Mouse (Mus musculus): ENCODE measurements around the gene Myh1. TPM values are rescaled to one million over a fixed set of nuclear protein-coding genes. Genes with fewer than 3 reads are reported as not detected.

The Myh1 gene
- total RNA-seq, 2 experiments from 2014 or later, result 0.28 to 0.37 TPM

DNA sequence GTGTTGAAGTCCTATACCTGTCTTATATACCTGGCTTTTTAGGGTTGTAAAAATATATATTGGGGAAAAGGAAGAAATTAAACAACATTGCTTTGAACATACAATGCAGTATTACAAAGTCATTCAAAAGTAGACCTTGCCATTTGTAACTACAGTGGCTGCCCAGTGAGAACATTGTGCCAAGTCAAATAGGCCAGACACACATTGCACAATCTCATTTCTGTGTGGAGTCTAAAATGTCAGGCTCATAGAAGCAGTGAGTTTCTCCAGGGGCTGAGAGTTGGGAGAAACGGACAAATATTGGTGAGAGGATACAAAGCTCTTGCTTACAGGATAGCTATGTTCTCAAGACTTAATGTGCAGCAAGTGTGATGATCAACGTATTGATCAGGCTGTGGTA is 30.1 kb downstream of the Myh1 start:
- no peak for DNase-seq (ENCODE audit: low spot score in 2 of 2)

DNA sequence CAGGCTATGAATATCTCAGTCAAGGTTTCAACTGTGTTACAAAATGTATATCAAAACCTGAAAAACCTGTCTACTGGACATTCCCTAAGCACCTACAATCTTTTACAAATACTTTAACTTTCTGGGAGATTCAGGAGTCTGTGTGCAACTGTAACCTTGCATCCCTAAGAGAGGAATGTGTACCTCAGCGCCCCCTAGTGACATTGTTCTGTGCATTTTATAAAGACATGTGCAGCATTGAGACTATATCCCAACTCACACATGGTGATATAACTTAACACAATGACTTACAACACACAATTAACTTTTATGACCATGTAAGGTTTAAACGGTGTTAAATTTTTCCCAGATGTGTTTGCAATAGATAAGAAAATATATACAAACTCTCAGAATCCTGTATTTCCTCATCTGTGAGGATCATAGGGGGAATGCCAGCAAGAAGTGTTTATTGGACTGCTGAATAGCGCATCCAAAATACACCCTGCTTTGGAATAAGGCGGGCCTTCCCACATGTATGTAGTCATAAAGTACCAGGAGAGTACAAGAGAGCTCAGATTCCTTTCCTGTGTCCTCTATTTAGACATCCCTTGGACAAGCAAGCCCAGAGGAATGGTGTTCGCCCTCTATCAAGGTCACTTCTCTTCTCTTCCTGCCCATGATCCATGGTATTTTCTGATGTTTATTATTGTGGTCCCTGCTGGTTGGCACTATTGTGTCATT is 35.9 kb downstream of the Myh1 start:
- peak in 1 of 2 experiments; percentile 77 for DNase-seq (ENCODE audit: low spot score in 2 of 2)

DNA sequence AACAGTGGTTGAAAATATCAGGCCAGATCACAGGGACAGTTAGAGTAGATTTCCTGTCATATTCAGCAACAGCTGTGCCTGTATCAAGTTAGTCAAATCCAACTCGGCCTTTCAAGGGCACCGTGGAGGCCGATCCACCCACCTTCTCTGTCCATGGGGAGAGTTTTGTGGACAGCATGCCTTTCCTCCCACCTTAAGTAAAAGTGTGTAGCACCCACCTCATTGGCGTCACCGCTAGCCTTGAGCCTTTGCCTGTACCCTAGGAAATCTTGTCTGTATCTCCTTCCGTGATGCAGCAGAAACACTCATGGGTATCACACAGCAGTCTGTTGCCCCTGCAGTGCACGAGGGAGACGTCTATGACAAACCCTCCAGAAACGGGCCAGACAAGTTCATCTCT is 36.9 kb downstream of the Myh1 start:
- no peak for DNase-seq (ENCODE audit: low spot score in 2 of 2)

DNA sequence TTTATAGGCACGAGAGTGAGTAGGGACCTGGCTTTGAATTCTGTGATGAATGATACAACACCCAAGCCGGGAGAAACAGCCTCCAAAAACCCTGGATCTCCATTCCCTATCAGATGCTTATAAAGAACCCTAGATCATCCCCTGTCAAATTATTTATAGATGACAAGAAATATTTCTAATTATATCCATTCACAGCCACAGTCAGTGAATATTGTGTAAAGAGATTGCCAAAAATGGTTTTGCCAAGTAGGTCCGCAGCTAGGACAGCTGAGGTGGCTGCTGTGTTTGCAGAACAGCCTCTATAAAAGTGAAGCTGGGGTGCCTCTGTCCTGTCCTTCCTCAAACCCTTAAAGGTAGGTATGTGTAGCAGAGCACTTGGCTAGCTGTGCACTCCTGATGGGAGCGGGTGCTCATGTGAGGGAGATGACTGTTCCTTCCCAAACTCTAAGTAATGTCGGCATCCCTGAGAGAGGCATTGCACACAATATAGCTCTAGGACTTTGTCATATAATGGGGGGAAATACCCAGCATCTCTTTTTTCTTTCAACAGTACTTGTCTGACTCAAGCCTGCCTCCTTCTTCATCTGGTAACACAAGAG is 37.7 kb downstream of the Myh1 start, which contains the start of gene Myh4:
Gene Myh4 (plus strand): TSS at position 549 of the 599 bp plus-strand sequence.
- DNase-seq (ENCODE audit: low spot score in 2 of 2), result no peak

DNA sequence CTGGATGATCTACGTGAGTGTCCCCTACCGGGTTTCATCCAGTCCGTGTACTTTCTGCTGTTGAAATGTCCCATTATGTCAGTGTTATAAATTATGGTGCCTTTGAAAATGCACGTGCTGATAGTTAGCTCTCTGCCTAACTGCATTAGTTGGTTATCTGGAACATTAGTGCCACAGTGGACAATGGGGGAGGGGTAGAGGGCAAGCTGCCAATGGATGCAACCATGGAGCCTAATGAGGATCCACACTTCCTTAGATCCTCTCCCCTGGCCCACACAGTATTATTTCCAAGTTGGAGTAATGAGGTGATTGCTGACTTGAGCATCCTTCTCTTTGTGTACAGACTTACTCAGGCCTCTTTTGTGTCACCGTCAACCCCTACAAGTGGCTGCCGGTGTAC is 41.2 kb downstream of the Myh1 start:
- DNase-seq (ENCODE audit: low spot score in 2 of 2), result no peak

DNA sequence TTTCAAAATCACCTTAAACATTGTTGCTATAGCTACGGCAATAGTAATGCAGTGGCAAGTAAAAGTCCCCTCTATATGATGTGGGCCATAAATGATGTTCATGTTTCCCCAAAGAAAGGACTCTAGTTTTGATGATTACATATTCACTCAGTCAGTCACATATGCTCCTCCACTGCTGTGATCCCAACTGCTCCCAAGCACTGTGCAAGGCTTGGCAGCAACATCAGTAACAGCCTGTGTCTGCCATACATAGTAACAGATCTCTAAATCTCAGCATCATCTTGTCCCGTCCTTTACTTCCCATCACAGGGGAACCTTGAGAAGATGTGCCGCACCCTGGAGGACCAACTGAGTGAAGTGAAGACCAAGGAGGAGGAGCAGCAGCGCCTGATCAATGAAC is 53.8 kb downstream of the Myh1 start:
- DNase-seq (ENCODE audit: low spot score in 2 of 2), result peak in 1 of 2 experiments; percentile 16

DNA sequence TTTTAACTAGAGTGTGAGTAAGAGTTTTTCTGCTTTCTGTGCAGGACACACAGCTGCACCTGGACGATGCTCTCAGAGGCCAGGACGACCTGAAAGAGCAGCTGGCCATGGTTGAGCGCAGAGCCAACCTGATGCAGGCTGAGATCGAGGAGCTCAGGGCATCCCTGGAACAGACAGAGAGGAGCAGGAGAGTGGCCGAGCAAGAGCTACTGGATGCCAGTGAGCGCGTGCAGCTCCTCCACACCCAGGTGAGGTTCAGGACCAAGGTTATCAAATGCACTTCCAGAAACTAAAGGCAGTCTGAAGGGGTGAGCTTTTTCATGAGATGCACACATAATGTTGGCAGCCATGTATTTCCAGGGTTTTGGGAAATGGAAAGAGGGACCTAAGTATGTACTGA is 57.2 kb downstream of the Myh1 start:
- no peak for DNase-seq (ENCODE audit: low spot score in 2 of 2)

DNA sequence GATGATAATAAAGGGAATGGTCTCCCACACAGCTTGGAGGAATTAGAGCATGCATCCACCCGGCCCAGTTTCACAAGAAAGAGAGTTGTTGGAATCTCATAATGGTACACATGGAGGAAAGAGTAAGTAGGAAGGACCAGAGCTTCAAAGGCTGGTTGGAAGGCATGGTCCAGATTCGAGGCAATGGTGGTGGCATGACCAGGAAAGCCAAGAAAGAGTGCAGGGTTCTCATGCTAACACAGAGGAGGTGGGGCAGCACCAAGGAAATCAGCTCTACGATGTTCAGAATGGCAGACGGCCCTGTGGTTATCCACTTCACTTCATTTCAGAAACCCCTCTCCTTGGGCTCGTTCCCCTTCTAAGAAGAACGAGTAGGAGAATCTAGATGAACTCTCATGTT is 61.1 kb downstream of the Myh1 start:
- DNase-seq (ENCODE audit: low spot score in 2 of 2), result no peak

Other genes with a start within 250 kb of the Myh1 start
- gene Tmem238l, start 243.4 kb upstream of the Myh1 start, total RNA-seq (2021), result not detected
- under 1 TPM; 0.70 to 0.91 TPM for gene Tmem220, start 174.9 kb upstream of the Myh1 start, total RNA-seq (2021)
- 10 to 100 TPM; 24.3 to 27.5 TPM for gene Adprm, start 147.5 kb upstream of the Myh1 start, total RNA-seq (2021)
- gene Sco1, start 147.4 kb upstream of the Myh1 start, total RNA-seq (2021), result 10 to 100 TPM; 10.8 TPM
- gene Myh3, start 121.8 kb upstream of the Myh1 start, total RNA-seq (2021), result 1 to 10 TPM; 4.1 to 4.2 TPM
- under 1 TPM; 0.82 to 0.93 TPM for gene Myh2, start 29.0 kb upstream of the Myh1 start, total RNA-seq (2021)
- gene Myh4, start 38.0 kb downstream of the Myh1 start, total RNA-seq (2021), result under 1 TPM; 0.28 to 0.30 TPM
- under 1 TPM; 0.14 to 0.46 TPM for gene Myh8, start 77.1 kb downstream of the Myh1 start, total RNA-seq (2021)
- under 1 TPM; 0.07 to 0.09 TPM for gene Myh13, start 121.6 kb downstream of the Myh1 start, total RNA-seq (2021)